Mouse (Mus musculus): ENCODE results near the gene Sctr.

DNA sequence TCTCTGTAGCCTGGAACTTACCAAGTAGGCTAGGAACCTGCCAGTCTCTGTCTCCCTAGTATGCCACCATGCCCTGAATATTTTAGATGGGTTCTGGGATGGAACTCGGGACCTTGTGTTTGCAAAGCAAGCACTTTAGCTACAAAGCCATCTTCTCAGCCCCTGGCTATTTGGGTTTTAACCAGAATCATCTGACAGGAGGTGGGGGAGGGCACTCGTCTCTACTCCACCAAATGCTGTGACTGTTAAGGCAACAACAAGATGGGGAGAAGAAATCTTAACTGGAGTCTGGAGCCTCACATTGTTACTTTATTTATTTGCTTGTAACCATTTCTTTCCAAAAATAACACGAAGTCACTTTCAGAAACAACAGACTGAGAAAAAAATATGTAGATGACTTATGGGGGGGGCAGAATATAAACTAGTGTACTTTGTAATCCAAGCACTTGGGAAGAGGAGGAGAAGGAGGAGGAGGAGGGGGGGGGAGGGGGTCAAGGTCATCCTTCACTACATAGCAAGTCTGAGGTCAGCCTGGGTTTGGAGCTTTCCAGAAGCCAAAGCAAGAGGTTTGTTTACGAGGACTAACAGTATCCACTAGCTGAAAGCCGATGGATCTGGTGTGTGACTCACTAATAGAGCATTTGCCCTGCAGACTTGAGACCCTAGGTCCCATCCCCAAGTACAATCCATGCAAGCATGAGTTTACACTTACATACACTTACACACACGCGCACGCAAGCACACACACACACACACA lies 51.2 kb downstream of the Sctr start:
- TF ChIP-seq EP300 (IDR thresholded peaks at IDR 0.05; ENCODE audit: insufficient read depth, low read depth, low read length), result no peak
- no peak for TF ChIP-seq CTCF (IDR thresholded peaks at IDR 0.05; ENCODE audit: low read depth, low read length)
- no peak for TF ChIP-seq POLR2A (IDR thresholded peaks at IDR 0.05; ENCODE audit: insufficient read depth, low read length)

Data from ES-Bruce4 (cell line).